Mouse (Mus musculus): Measurements from ENCODE around the gene Ppm1h. TPM values are rescaled to one million over a fixed set of nuclear protein-coding genes. Genes with fewer than 3 reads are reported as not detected.
"Not testable (repeated sequence)": the region's sequence is repeated elsewhere in the genome, so short reads cannot be mapped to it uniquely, and the experiment has no call there.

Ppm1h gene
- polyA plus RNA-seq, 2 experiments: 0.60 to 1.5 TPM

DNA sequence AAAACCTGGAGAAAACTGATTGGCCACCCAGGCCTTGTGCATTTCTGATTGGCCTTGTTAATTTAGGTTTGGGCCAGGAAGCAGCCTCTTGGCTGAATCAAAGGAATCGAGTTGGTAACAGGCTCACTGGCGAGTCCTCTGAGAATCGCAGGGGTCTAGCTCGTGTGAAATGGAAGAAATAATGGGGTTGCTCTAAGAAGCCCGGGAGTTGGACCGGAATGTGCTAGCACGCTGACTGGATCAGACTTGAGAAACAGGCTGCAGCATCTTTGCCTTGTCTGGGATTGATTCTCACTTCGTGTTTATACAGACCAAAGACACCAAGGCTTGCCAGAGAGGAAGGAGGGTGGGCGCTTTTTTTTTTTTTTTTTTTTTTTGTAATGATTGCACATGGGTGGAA, 282.9 kb downstream of the Ppm1h start:
- DNase-seq (ENCODE audit: low read depth in 3 of 3, low spot score in 3 of 3) (no peak), ATAC-seq (ENCODE audit: insufficient read depth) (no peak)
- Histone ChIP-seq H3K4me1 (replicated peaks; ENCODE audit: control insufficient read depth in 2 of 2, insufficient read depth in 2 of 2, low read length in 1 of 2) (no peaks in the 10 kb centered on the region), H3K9ac (replicated peaks) (no peak overlapping the region), H3K4me2 (ENCODE audit: low read depth) (no peak overlapping the region), H3K27ac (no peak overlapping the region), H3K9me3 (ENCODE audit: control insufficient read depth, low read length) (no peaks in the 10 kb centered on the region), H3K36me3 (replicated peaks; ENCODE audit: control insufficient read depth, insufficient read depth, low read depth) (no peaks in the 10 kb centered on the region), H3K27me3 (ENCODE audit: control insufficient read depth, insufficient read depth, low read length) (no peaks in the 10 kb centered on the region), H3K4me3 (ENCODE audit: insufficient read depth in 1 of 2, low read depth in 2 of 2, low read length in 2 of 2) (no peak overlapping the region)
- WGBS (ENCODE audit: insufficient replicate concordance): 54% methylated on average over 9 of the region's 9 CpGs
- TF ChIP-seq CTCF (IDR thresholded peaks at IDR 0.05; ENCODE audit: low read depth) (no peak), EP300 (IDR thresholded peaks at IDR 0.05; ENCODE audit: low read depth) (no peak)

DNA sequence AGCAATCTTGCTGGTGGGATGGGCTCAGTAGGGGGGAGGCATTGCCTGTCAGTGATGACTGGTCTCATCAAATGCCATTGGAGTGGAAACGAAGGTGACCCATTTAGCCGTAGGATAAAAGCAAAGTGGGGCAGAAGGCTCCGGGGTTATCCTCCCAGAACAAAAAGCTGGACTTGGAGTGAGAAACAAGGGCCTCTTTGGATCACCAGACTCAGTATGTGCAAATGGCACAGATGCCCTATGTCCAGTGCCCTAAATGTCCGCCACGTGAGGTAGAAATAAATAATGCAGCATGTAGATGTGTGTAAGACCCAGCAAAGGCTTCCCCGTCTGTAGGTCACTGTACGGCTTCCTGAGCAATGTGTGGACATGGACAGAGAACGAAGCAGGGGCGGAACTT, 284.1 kb downstream of the Ppm1h start:
- no peaks in the 10 kb centered on the region for H3K4me1 ChIP-seq (replicated peaks; ENCODE audit: control insufficient read depth in 2 of 2, insufficient read depth in 2 of 2, low read length in 1 of 2)
- WGBS (ENCODE audit: insufficient replicate concordance): 62% methylated on average over 9 of the region's 9 CpGs
- no peak overlapping the region for H3K9ac ChIP-seq (replicated peaks)
- no peak overlapping the region for H3K4me2 ChIP-seq (ENCODE audit: low read depth)
- DNase-seq (ENCODE audit: low read depth in 3 of 3, low spot score in 3 of 3): no peak
- no peak overlapping the region for H3K27ac ChIP-seq
- ATAC-seq (ENCODE audit: insufficient read depth): no peak
- H3K4me3 ChIP-seq (ENCODE audit: insufficient read depth in 1 of 2, low read depth in 2 of 2, low read length in 2 of 2): no peak overlapping the region
- no peaks in the 10 kb centered on the region for H3K36me3 ChIP-seq (replicated peaks; ENCODE audit: control insufficient read depth, insufficient read depth, low read depth)
- no peaks in the 10 kb centered on the region for H3K27me3 ChIP-seq (ENCODE audit: control insufficient read depth, insufficient read depth, low read length)
- no peaks in the 10 kb centered on the region for H3K9me3 ChIP-seq (ENCODE audit: control insufficient read depth, low read length)
- TF ChIP-seq CTCF (IDR thresholded peaks at IDR 0.05; ENCODE audit: low read depth) (no peak), EP300 (IDR thresholded peaks at IDR 0.05; ENCODE audit: low read depth) (no peak)

DNA sequence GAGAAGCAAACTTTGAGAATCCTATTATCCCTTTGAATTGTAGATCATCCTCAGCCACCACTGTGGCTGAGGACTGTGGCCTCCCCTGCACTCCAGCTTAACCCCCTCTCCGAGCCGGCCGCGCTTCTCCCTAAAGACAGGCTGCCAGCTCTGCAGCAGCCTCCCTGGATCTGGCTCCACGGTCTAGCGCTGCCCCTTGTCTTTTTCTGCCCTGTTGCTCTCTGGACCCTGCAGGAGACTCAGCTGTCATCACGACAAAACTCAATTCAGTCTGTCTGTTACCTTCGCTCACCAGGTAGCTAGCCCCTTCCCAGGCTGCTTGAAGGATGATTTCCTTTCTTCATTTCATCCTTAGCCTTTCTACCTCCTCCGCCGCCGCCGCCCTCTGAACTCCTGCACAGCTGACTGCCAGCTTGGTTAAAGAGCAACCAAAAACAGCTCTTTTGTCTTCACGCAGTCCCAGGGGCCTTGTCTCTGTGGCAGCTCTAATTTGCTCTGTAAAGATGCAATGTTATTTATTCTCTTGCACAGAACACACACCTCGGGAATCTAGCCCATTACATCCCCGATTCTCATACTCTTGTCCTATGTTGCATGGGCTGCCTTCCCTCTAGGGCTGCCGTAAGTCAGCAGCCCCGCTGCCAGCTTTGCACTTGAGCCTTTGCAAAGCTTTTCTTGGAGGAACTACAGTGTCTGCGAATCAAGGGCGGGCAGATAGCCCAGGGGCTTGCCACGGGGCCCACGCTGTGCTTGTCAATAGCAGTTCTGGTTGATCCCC, 285.1 kb downstream of the Ppm1h start:
- no peaks in the 10 kb centered on the region for H3K27me3 ChIP-seq (ENCODE audit: control insufficient read depth, insufficient read depth, low read length)
- WGBS (ENCODE audit: insufficient replicate concordance): 18% methylated on average over 21 of the region's 21 CpGs
- no peaks in the 10 kb centered on the region for H3K9me3 ChIP-seq (ENCODE audit: control insufficient read depth, low read length)
- no peak for ATAC-seq (ENCODE audit: insufficient read depth)
- H3K4me3 ChIP-seq (ENCODE audit: insufficient read depth in 1 of 2, low read depth in 2 of 2, low read length in 2 of 2): no peak overlapping the region
- H3K9ac ChIP-seq (replicated peaks): no peak overlapping the region
- H3K4me2 ChIP-seq (ENCODE audit: low read depth): no peak overlapping the region; the same call in 1 of the 2 replicates
- H3K27ac ChIP-seq: no peak overlapping the region
- H3K4me1 ChIP-seq (replicated peaks; ENCODE audit: control insufficient read depth in 2 of 2, insufficient read depth in 2 of 2, low read length in 1 of 2): no peaks in the 10 kb centered on the region
- TF ChIP-seq EP300 (IDR thresholded peaks at IDR 0.05; ENCODE audit: low read depth) (no peak), CTCF (IDR thresholded peaks at IDR 0.05; ENCODE audit: low read depth) (no peak)
- no peaks in the 10 kb centered on the region for H3K36me3 ChIP-seq (replicated peaks; ENCODE audit: control insufficient read depth, insufficient read depth, low read depth)
- no peak for DNase-seq (ENCODE audit: low read depth in 3 of 3, low spot score in 3 of 3)

DNA sequence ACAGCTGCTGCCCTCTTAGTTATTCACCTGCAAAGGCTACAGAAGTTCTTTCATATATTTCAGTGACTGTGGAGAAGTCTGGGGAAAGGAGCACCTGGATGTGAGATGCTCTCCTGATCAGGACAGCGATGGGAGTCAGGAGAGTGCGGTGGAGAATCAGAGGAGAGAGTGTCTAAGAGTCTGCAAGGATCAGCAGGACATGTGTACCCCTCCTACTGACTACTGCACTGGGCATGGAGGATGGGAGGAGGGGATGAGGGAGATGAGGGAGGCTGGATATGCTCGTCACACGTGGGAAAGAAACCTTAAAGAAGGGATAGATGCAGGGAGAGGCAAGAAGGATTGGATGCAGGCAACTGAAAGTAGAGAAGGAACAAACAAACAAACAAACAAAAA, 285.7 kb downstream of the Ppm1h start:
- Histone ChIP-seq H3K27me3 (ENCODE audit: control insufficient read depth, insufficient read depth, low read length) (no peaks in the 10 kb centered on the region), H3K4me3 (ENCODE audit: insufficient read depth in 1 of 2, low read depth in 2 of 2, low read length in 2 of 2) (no peak overlapping the region), H3K27ac (no peak overlapping the region), H3K36me3 (replicated peaks; ENCODE audit: control insufficient read depth, insufficient read depth, low read depth) (no peaks in the 10 kb centered on the region), H3K4me1 (replicated peaks; ENCODE audit: control insufficient read depth in 2 of 2, insufficient read depth in 2 of 2, low read length in 1 of 2) (no peaks in the 10 kb centered on the region), H3K9me3 (ENCODE audit: control insufficient read depth, low read length) (no peaks in the 10 kb centered on the region), H3K4me2 (ENCODE audit: low read depth) (no peak overlapping the region), H3K9ac (replicated peaks) (no peak overlapping the region)
- TF ChIP-seq EP300 (IDR thresholded peaks at IDR 0.05; ENCODE audit: low read depth): no peak
- DNase-seq (ENCODE audit: low read depth in 3 of 3, low spot score in 3 of 3): no peak
- 29% methylated on average over 4 of the region's 4 CpGs for WGBS (ENCODE audit: insufficient replicate concordance)
- ATAC-seq (ENCODE audit: insufficient read depth): no peak

DNA sequence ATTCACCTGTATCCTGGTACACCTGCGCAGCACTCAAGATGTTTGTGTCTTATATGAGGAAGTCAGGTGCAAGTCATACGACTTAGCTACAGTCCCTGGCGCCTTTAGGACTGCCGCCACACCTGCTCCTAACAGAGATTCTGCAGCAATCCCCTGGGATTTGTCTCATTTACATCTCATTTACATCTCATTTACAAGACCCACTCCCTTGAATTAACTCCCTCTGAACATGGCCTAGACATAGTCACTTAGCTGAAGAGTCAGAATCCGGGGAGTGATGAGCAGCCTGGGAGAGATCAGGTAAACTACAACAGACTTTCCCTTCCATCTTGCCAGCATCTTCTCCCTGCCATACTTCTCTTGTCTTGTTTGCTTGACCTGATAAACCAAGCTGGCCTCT, 287.1 kb downstream of the Ppm1h start:
- not testable (repeated sequence) for DNase-seq (ENCODE audit: low read depth in 3 of 3, low spot score in 3 of 3); H3K27me3 ChIP-seq (ENCODE audit: control insufficient read depth, insufficient read depth, low read length); H3K9ac ChIP-seq (replicated peaks); H3K4me1 ChIP-seq (replicated peaks; ENCODE audit: control insufficient read depth in 2 of 2, insufficient read depth in 2 of 2, low read length in 1 of 2); H3K4me2 ChIP-seq (ENCODE audit: low read depth); H3K36me3 ChIP-seq (replicated peaks; ENCODE audit: control insufficient read depth, insufficient read depth, low read depth); H3K27ac ChIP-seq; H3K4me3 ChIP-seq (ENCODE audit: insufficient read depth in 1 of 2, low read depth in 2 of 2, low read length in 2 of 2); H3K9me3 ChIP-seq (ENCODE audit: control insufficient read depth, low read length); ATAC-seq (ENCODE audit: insufficient read depth)
- 75% methylated on average over 4 of the region's 5 CpGs for WGBS (ENCODE audit: insufficient replicate concordance)
